ENCODE assay signal across 9 mouse cellular contexts in the genomic region with DNA sequence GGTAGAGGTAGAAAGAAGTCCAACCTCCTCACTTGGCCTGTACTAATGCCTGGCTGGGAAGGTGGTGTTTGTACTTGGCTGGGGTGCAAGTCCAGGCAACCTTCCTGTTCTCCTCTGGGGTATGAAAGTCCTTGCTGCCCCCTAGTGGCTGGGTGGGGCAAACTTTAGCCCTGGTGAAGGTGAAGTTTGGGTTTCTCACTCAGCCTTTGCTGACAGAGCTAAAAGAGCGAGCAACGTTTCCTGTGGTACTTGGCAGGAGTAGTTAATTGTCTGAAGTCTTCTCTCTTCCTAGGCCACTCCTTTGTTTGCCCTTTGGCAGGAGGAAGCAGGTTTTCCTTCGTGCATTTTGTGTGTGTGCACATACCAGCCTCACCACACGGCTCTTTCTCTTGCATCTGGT. TPM values are rescaled to one million over a fixed set of nuclear protein-coding genes. Genes with fewer than 3 reads are reported as not detected.
DNase-seq lines count a peak whose midpoint lies in the region; ATAC-seq and TF ChIP-seq lines count a peak whose summit lies in the region.
"Had no signal": no experiment of that assay in that cellular context is flagged by ENCODE, and none has a peak within 500 bp of the region (broad histone marks: within the 10 kb centered on the region; RNA-seq: fewer than 3 reads in every experiment).

No protein-coding gene starts in this region.

- WGBS in stomach, embryonic 16.5 days: 28% methylated on average over 4 of the region's 4 CpGs

- no peaks in the 10 kb centered on the region for H3K36me3 ChIP-seq in testis, adult 2 months (ENCODE audit: control insufficient read depth, insufficient read depth, low read length)
- peaks cover 3% of the 10 kb centered on the region for H3K36me3 ChIP-seq in megakaryocyte, embryonic 14.5 days (replicated peaks; ENCODE audit: low read length)
- H3K36me3 ChIP-seq in stomach, embryonic 16.5 days (ENCODE audit: control insufficient read depth, insufficient read depth, low read length): no peaks in the 10 kb centered on the region

- TF ChIP-seq POLR2A in testis, adult 2 months (IDR thresholded peaks at IDR 0.05; ENCODE audit: control insufficient read depth, low read depth, low read length): no peak

- no peak overlapping the region for H3K4me2 ChIP-seq in stomach, embryonic 16.5 days (ENCODE audit: low read depth, low read length)

- no peak overlapping the region for H3K4me3 ChIP-seq in testis, adult 2 months (ENCODE audit: control insufficient read depth, low read depth, low read length)
- H3K4me3 ChIP-seq in megakaryocyte, embryonic 14.5 days (replicated peaks): peak overlapping the region; percentile 11
- no peak overlapping the region for H3K4me3 ChIP-seq in stomach, embryonic 16.5 days (replicated peaks; ENCODE audit: low read length)
- H3K4me3 ChIP-seq: myocyte had no signal

- no peak for ATAC-seq in stomach, embryonic 16.5 days (ENCODE audit: insufficient read depth, low FRiP score)
- ATAC-seq in erythroid progenitor cell, adult 5-6 weeks (replicated peaks; ENCODE audit: low FRiP score, poor library complexity, severe bottlenecking): no peak; the same call in 1 of the 2 replicates

- DNase-seq in testis, postnatal 14 days (ENCODE audit: low spot score): no peak
- DNase-seq in adrenal gland, adult 2 months: peak; percentile 63
- DNase-seq in gastrocnemius, postnatal 14 days: peak; percentile 53
- DNase-seq in layer of hippocampus, adult 9-10 months (ENCODE audit: low spot score): peak; percentile 26

- no peaks in the 10 kb centered on the region; the same call in 1 of the 2 replicates for H3K4me1 ChIP-seq in testis, adult 2 months (ENCODE audit: control insufficient read depth, insufficient read depth, low read length)
- H3K4me1 ChIP-seq in megakaryocyte, embryonic 14.5 days: peaks cover 28% of the 10 kb centered on the region
- H3K4me1 ChIP-seq in stomach, embryonic 16.5 days (ENCODE audit: control insufficient read depth, insufficient read depth, low read length): peaks cover 4% of the 10 kb centered on the region; the same call in 1 of the 2 replicates

- peaks cover 10% of the 10 kb centered on the region for H3K9me3 ChIP-seq in megakaryocyte, embryonic 14.5 days
- H3K9me3 ChIP-seq in stomach, embryonic 16.5 days (replicated peaks; ENCODE audit: control insufficient read depth, low read length): no peaks in the 10 kb centered on the region

- no peak overlapping the region for H3K27ac ChIP-seq in testis, adult 2 months (ENCODE audit: control insufficient read depth, insufficient read depth, low read depth, low read length)
- H3K27ac ChIP-seq in stomach, embryonic 16.5 days (ENCODE audit: low read length): peak overlapping the region; percentile 37

- peak; percentile 64; the same call in 1 of the 2 replicates for TF ChIP-seq CTCF in testis, adult 2 months (IDR thresholded peaks at IDR 0.05; ENCODE audit: control insufficient read depth, insufficient read depth, insufficient replicate concordance, low read depth, low read length)

- H3K27me3 ChIP-seq in testis, adult 2 months (ENCODE audit: control insufficient read depth, insufficient read depth, low read length): no peaks in the 10 kb centered on the region
- peaks cover 4% of the 10 kb centered on the region for H3K27me3 ChIP-seq in megakaryocyte, embryonic 14.5 days (replicated peaks)
- no peaks in the 10 kb centered on the region for H3K27me3 ChIP-seq in stomach, embryonic 16.5 days (ENCODE audit: control insufficient read depth, insufficient read depth, low read length)

- no peak overlapping the region for H3K9ac ChIP-seq in stomach, embryonic 16.5 days (ENCODE audit: low read length)

- intact Hi-C loops in gastrocnemius, postnatal 14 days (cut with DNase I; ENCODE audit: low total_unique reads): loop anchor here (1.0 to 2.0 kb wide), 2 partner anchors 69 to 174 kb away; no protein-coding TSS in a partner anchor

RNA-seq across cellular contexts. Expression of a gene that starts 3.1 kb away (rescaled TPM):
- 6.0 and 6.8 TPM in 2 replicates for polyA plus RNA-seq in testis, adult 2 months (2012; rRNA removed)
- total RNA-seq in adrenal gland, adult 2 months (2021): 10 to 100 TPM; 10.5 to 12.6 TPM
- 16.7 and 17.5 TPM in 2 replicates for polyA plus RNA-seq in adrenal gland, adult 2 months (2012; rRNA removed)
- 1 to 10 TPM; 1.9 to 2.9 TPM for total RNA-seq in gastrocnemius, postnatal 14 days (2021)
- 1.2 TPM in 1 of 2 replicates, not detected in the other for polyA plus RNA-seq in megakaryocyte, embryonic 14.5 days (2012; ENCODE audit: insufficient read depth, low replicate concordance)
- 35.0 and 36.7 TPM in 2 replicates for polyA plus RNA-seq in stomach, embryonic 16.5 days (2015; fragmentation: Nextera tagmentation; extraction: Ambion mirVana)
- 2.1 and 4.0 TPM in 2 replicates for total RNA-seq in erythroid progenitor cell, adult 5-6 weeks (2015; ENCODE audit: low replicate concordance)
- total RNA-seq in erythroid progenitor cell, adult 5-6 weeks (2017; ENCODE audit: low replicate concordance): 1.7 and 4.6 TPM in 2 replicates

RNA-seq across cellular contexts. Expression of a gene that starts 38.0 kb away (rescaled TPM):
- 1.2 and 2.0 TPM in 2 replicates for polyA plus RNA-seq in testis, adult 2 months (2012; rRNA removed)
- under 1 TPM; 0.26 to 0.41 TPM for total RNA-seq in adrenal gland, adult 2 months (2021)
- polyA plus RNA-seq in adrenal gland, adult 2 months (2012; rRNA removed): not detected in 2 replicates
- total RNA-seq in gastrocnemius, postnatal 14 days (2021): not detected
- 0.43 TPM in 1 of 2 replicates, not detected in the other for polyA plus RNA-seq in megakaryocyte, embryonic 14.5 days (2012; ENCODE audit: insufficient read depth, low replicate concordance)
- polyA plus RNA-seq in stomach, embryonic 16.5 days (2015; fragmentation: Nextera tagmentation; extraction: Ambion mirVana): 1.7 and 2.0 TPM in 2 replicates
- 1.7 TPM in 1 of 2 replicates, not detected in the other for total RNA-seq in erythroid progenitor cell, adult 5-6 weeks (2015; ENCODE audit: low replicate concordance)
- not detected in 2 replicates for total RNA-seq in erythroid progenitor cell, adult 5-6 weeks (2017; ENCODE audit: low replicate concordance)
